40 mouse cellular contexts compared by ENCODE assay signal in genomic region chr3:129893143-129893542, GRCm38 (mm10). TPM values are rescaled to one million over a fixed set of nuclear protein-coding genes. Genes with fewer than 3 reads are reported as not detected.
"Had no signal": no experiment of that assay in that cellular context is flagged by ENCODE, and none has a peak within 500 bp of the region (broad histone marks: within the 10 kb centered on the region; RNA-seq: fewer than 3 reads in every experiment).

No protein-coding gene starts in this region.

- H3K9ac ChIP-seq: heart, embryonic 12.5 days; heart, embryonic 13.5 days; heart, embryonic 15.5 days; hindbrain, embryonic 12.5 days; hindbrain, embryonic 13.5 days; hindbrain, embryonic 14.5 days; hindbrain, embryonic 15.5 days; intestine, embryonic 15.5 days; kidney, embryonic 15.5 days had no signal

- H3K27ac ChIP-seq: heart, embryonic 13.5 days; heart, embryonic 15.5 days; hindbrain, embryonic 10.5 days; hindbrain, embryonic 12.5 days; hindbrain, embryonic 13.5 days; hindbrain, embryonic 14.5 days; hindbrain, embryonic 15.5 days; hindbrain, postnatal 0 days; intestine, embryonic 15.5 days; kidney, embryonic 15.5 days; kidney, postnatal 0 days; layer of hippocampus, adult 2 months; left cerebral cortex, adult 2 months had no signal

- H3K27me3 ChIP-seq: heart, embryonic 12.5 days; heart, embryonic 13.5 days; heart, embryonic 15.5 days; hindbrain, embryonic 12.5 days; hindbrain, embryonic 13.5 days; hindbrain, embryonic 15.5 days; intestine, embryonic 15.5 days; kidney, embryonic 15.5 days had no signal

- ATAC-seq: hindbrain, embryonic 16.5 days; hindbrain, postnatal 0 days; inflammation-experienced regulatory T-cells, adult 6 months; intestine, embryonic 15.5 days; intestine, embryonic 16.5 days; intestine, postnatal 0 days had no signal

- DNase-seq: heart, postnatal 10 days; heart, postnatal 14 days; heart, postnatal 36 days; heart, postnatal 4 days; kidney, adult 11 months; kidney, adult 18-20 months; kidney, adult 2 months; kidney, adult 8-10 months; kidney, adult 9 months; kidney, postnatal 10 days; kidney, postnatal 14 days; kidney, postnatal 25 days; kidney, postnatal 36 days; kidney, postnatal 4 days; layer of hippocampus, adult 9-11 months; layer of hippocampus, postnatal 36 days had no signal

- H3K4me3 ChIP-seq: heart, embryonic 12.5 days; heart, embryonic 13.5 days; heart, embryonic 15.5 days; hindbrain, embryonic 10.5 days; hindbrain, embryonic 12.5 days; hindbrain, embryonic 13.5 days; hindbrain, embryonic 15.5 days; intestine, embryonic 15.5 days; kidney, embryonic 15.5 days; layer of hippocampus, adult 2 months; left cerebral cortex, adult 2 months had no signal

- H3K4me1 ChIP-seq: hindbrain, embryonic 10.5 days; hindbrain, embryonic 12.5 days; hindbrain, embryonic 13.5 days; hindbrain, embryonic 15.5 days had no signal

- H3K4me2 ChIP-seq: heart, embryonic 11.5 days; heart, embryonic 12.5 days; heart, embryonic 13.5 days; heart, embryonic 15.5 days; hindbrain, embryonic 12.5 days; hindbrain, embryonic 13.5 days; hindbrain, embryonic 14.5 days; hindbrain, embryonic 15.5 days; intestine, embryonic 15.5 days; kidney, embryonic 15.5 days had no signal

- H3K9me3 ChIP-seq: heart, embryonic 12.5 days; heart, embryonic 13.5 days; heart, embryonic 15.5 days; hindbrain, embryonic 10.5 days; hindbrain, embryonic 12.5 days; hindbrain, embryonic 13.5 days; hindbrain, embryonic 15.5 days; intestine, embryonic 15.5 days; kidney, embryonic 15.5 days had no signal

- H3K36me3 ChIP-seq: intestine, embryonic 15.5 days had no signal

RNA-seq across cellular contexts. Expression of gene Cfi, which starts 57.5 kb away (rescaled TPM):
- total RNA-seq: hematopoietic stem cell, adult 5-6 weeks; hindbrain, postnatal 0 days; layer of hippocampus, adult 18-20 months; layer of hippocampus, adult 2 months; layer of hippocampus, postnatal 14 days; layer of hippocampus, postnatal 25 days; layer of hippocampus, postnatal 36 days; left cerebral cortex, adult 18-20 months; left cerebral cortex, adult 2 months had no signal
- polyA plus RNA-seq: inflammation-experienced regulatory T-cells, adult 6 months had no signal
